In genomic region chr2:172756472-172756860, GRCm38 (mm10) we compare ENCODE assay signal across 8 mouse cellular contexts.
DNase-seq lines count a peak whose midpoint lies in the region.
"Had no signal": no experiment of that assay in that cellular context is flagged by ENCODE, and none has a peak within 500 bp of the region (broad histone marks: within the 10 kb centered on the region; RNA-seq: fewer than 3 reads in every experiment).

No protein-coding gene starts in this region.

- intact Hi-C loops in left cerebral cortex, postnatal 4 days (cut with DNase I), result no loop called here

- peak; percentile 24 for DNase-seq in Muller cell, postnatal 12 days (ENCODE audit: inconsistent ontology term)
- DNase-seq in adrenal gland, postnatal 36 days, result peak; percentile 19 to 41
- DNase-seq in frontal cortex, postnatal 14 days (ENCODE audit: low spot score in 2 of 2), result peak; percentile 28 to 33
- peak; percentile 48 for DNase-seq in left cerebral cortex, postnatal 4 days
- no peak for DNase-seq in spleen, postnatal 10 days (ENCODE audit: low spot score in 2 of 2)
- no peak for DNase-seq in gastrocnemius, postnatal 25 days
- DNase-seq in thymus, postnatal 4 days, result no peak
- DNase-seq: kidney, postnatal 14 days had no signal

Comparison
In these comparisons a context has a peak if more than half of its experiments do, and no peak if none do; other contexts are left out.
1. DNase-seq: peak in Muller cell, postnatal 12 days (single experiment), adrenal gland, postnatal 36 days (2 of 2), frontal cortex, postnatal 14 days (2 of 2) and left cerebral cortex, postnatal 4 days (single experiment); none in spleen, postnatal 10 days (0 of 2), gastrocnemius, postnatal 25 days (single experiment) and thymus, postnatal 4 days (single experiment).